Mouse (Mus musculus): Measurements from ENCODE around the gene Plcl2.
"Not testable (repeated sequence)": the region's sequence is repeated elsewhere in the genome, so short reads cannot be mapped to it uniquely, and the experiment has no call there.

GRCm38 (mm10) chr17:50570228-50570627 lies 61.0 kb downstream of the Plcl2 start:
- not testable (repeated sequence) for TF ChIP-seq CTCF (IDR thresholded peaks at IDR 0.05; ENCODE audit: control insufficient read depth, insufficient read depth, insufficient replicate concordance, low read depth, low read length); POLR2A (IDR thresholded peaks at IDR 0.05; ENCODE audit: control insufficient read depth, low read depth, low read length)

All from testis, adult 2 months (tissue).